Mouse (Mus musculus) kidney, adult 2 months (tissue): ENCODE measurements at regions not wholly inside any gene's neighbourhood (a gene's known extent, or its start where the extent isn't known, plus 50 kb on each side); places are given as distances from the start of the nearest gene placed in this dataset.

Experiments used
- DNase-seq: peaks from one replicate; pipeline ENCODE4 v3.0.0; 2021
- H3K27ac ChIP-seq: fragments of 200-500 bp; 2 replicates; pipeline ENCODE4 v1.5.1; 2012; ENCODE audit warnings: low read depth, low read length, control low read depth, inconsistent platforms; ENCODE audit not compliant: insufficient read depth
- H3K27me3 ChIP-seq: fragments of 200-500 bp; replicated peaks from 2 replicates; pipeline ENCODE4 v1.6.1; 2012; ENCODE audit warnings: mild to moderate bottlenecking, moderate library complexity, low read length, inconsistent platforms; ENCODE audit not compliant: control insufficient read depth, insufficient read depth
- H3K36me3 ChIP-seq: fragments of 200-500 bp; 2 replicates; pipeline ENCODE4 v1.6.1; 2012; ENCODE audit warnings: mild to moderate bottlenecking, moderate library complexity, low read length, inconsistent platforms; ENCODE audit not compliant: control insufficient read depth, insufficient read depth
- H3K4me1 ChIP-seq: fragments of 200-500 bp; 2 replicates; pipeline ENCODE4 v1.6.1; 2011; ENCODE audit warnings: low read length; ENCODE audit not compliant: control insufficient read depth, insufficient read depth
- H3K4me3 ChIP-seq: fragments of 200-500 bp; 2 replicates; pipeline ENCODE4 v1.5.1; 2011; ENCODE audit warnings: mild to moderate bottlenecking, low read depth, low read length, control low read depth; ENCODE audit not compliant: insufficient read depth
- CTCF ChIP-seq: fragments of 200-500 bp; conservative IDR thresholded peaks from 2 replicates; pipeline ENCODE4 v1.5.1; 2011; ENCODE audit warnings: low read depth, mild to moderate bottlenecking, control low read depth, low read length, moderate library complexity, mixed read lengths; ENCODE audit not compliant: insufficient read depth, insufficient read length
- POLR2A ChIP-seq: fragments of 200-500 bp; IDR thresholded peaks from one replicate; pipeline ENCODE4 v1.6.1; 2011; ENCODE audit warnings: low read depth, low read length, control low read depth
- whole genome bisulfite sequencing: fragments of 180-500 bp; shearing (Covaris S2); methylation state at CpG from one replicate; pipeline ENCODE4 v1.1.7; 2018; 5-methylcytosine and 5-hydroxymethylcytosine counted together

DNA sequence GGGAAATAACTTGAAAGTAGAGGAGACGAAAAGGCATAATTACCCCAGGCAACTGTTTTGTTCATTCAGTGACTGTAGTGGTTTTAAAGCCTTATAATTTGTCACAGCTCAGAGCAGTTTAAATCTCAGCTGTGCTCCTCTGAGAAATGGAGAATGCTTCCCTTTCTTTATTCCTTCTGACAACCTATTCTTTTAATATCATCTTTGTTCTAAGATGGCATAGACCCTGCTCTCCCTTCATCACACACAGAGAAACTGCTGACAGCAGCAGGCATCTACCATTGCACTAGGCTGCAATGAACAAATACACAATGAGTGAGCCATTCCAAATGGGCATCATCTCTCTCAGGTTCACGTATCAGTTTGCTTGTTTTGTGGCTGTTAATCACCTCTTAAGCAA, 50.5 kb upstream of the Gm11232 start:
- 27% methylated on average over 2 of the region's 2 CpGs for WGBS
- Histone ChIP-seq H3K27me3 (no peaks in the 10 kb centered on the region), H3K4me3 (no peak overlapping the region), H3K4me1 (no peaks in the 10 kb centered on the region), H3K27ac (no peak overlapping the region), H3K36me3 (no peaks in the 10 kb centered on the region)
- DNase-seq, result no peak
- TF ChIP-seq CTCF (no peak), POLR2A (no peak)
